Mouse (Mus musculus) thymus, adult 18-20 months (tissue): ENCODE measurements around the gene Dcp1b.

Experiments
- DNase-seq, 2 experiments: peaks; one replicate each; pipeline ENCODE4 v3.0.0; 2022; ENCODE audit warnings: mixed read lengths in 2 of 2

The Dcp1b gene

DNA sequence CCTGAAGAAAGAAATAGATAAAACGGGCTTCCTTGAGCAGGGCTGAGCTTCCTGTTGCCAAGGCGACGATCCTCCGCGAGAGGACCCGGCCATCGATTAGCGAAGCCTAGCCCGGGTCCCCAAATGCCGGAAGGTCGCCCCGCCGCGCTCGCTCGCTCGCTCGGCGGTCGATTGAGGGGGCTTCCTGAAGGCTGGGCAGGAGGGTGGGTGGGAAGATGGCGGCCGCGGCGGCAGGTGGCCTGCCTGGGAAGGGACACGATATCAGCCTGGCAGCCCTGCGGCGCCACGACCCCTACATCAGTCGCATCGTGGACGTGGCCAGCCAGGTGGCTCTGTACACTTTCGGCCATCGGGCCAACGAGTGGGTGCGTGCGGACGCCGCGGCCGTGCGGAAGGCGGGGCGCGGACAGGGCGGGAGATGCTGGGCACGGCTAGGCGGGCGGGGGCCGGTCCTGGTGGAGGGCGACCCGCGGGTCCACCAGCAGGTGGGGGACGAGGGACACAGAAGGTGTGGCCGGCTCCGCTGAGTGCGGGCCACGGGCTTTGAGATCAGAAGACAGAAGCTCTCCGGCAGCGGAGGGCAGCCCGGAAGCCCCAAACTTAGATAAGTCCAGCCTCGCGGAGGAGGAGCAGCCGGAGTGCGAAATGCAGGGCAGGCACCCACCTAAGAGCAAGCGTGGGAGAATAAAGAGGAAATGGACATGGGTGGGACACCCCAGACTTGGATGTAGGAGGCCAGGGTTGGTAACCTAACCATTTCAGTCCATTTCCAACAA is at the start of gene Dcp1b:
Gene Dcp1b (plus strand): TSS at position 176 of the 776 bp plus-strand sequence.
- DNase-seq, result peak; percentile 78 to 79

DNA sequence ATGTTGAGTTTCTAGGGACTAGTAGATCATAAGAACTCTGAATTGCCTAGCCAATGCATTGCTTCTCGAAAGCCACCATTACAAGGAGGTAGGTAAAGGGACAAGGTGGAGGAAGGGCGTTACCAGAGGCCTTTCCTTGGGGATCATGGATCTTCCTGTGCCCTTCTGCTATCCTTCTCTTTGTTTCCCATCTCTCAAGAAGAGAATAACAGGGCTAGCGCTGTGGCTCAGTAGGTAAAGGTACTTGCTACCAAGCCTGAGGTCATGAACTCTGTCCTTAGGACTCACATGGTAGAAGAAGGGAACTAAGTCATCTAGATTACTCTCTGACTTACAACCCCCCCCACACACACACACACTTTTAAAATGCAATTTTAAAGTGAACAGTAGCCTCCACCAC is 48.1 kb upstream of the Dcp1b start:
- DNase-seq, result no peak

DNA sequence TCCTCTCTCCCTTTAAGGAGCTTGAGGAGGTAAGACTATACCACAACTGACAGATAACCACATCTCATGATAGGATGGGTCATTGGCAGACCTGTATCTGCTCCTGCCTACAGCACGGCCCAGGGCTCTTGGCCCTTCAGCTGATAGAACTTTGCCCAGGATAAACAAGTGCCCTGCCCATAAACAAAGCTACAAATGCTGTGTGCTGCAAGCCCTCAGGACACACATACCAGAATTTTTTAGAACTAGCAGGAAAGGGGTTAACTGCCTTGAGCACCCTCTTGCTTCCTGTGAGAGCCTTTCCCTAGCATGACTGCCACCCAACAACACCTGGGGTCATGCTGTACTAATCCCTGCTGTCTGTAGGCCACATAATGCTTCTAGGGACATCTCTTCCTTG is 47.0 kb upstream of the Dcp1b start:
- no peak for DNase-seq

DNA sequence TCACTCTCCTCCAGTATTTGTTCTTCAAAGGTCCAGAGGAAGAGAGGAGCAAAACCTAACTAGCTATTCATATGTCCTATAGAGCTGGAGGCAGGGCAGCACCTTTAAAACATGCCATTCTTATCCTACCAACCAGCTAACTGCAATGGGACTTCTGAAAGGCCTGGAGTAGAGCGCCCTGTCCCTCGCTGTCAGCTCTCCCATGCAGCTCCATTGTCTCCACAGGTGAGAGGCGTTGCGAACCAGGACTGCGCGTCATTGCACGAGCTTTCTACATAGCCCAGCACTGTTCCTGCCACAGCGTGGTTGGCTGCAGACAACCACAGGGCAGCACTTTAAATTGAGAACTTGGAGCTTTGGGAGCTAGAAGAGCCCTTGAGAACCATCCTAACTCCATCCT is 46.5 kb upstream of the Dcp1b start:
- no peak for DNase-seq

DNA sequence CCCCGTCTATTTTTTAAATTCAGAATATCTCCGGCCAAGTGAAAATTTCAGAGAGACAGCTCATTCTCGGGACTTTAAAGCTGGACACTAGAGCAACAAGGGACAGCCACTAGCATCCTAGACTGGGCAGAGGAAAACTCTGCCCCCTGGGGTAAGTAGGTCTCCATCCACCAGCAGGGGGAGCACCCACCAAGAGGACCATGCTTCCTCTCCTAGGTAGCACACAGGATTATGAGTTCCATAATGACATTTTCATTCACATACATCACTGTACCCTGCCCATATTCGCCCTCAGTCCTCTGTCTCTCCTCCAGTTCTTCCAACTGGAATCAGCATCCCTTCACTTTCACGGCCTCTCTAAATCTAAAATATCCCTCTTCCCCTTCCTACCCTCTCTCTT is 45.4 kb upstream of the Dcp1b start:
- DNase-seq, result peak in 1 of 2 experiments; percentile 19

DNA sequence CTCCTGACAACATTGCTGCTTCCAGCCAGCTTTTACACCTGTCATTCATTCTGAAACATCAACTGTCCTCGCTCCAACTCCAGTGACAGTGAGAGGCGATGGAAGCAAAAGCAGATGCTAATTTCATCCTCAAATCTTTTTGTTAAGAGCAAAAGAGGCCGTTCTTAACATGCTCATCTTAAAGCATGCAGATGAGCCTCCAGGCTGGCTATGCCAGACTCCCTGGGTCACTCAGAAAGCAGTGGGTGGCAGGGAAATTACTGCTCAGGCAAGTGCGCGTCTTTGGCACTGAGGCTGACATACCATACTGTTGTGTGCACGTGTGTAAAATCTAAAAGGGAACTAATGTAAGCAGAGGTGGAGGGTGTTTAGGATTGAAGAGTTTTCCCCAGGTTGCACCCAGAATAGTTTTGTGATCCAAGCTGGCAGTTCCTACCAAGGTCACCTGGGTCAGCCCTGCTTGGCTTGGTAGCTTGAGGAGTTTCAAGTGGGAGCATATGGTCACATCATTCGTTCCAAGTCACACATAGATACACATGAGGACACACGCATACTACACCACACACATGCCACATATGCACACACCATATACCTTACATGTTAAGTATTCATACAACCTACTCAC is 42.8 kb upstream of the Dcp1b start:
- no peak for DNase-seq

DNA sequence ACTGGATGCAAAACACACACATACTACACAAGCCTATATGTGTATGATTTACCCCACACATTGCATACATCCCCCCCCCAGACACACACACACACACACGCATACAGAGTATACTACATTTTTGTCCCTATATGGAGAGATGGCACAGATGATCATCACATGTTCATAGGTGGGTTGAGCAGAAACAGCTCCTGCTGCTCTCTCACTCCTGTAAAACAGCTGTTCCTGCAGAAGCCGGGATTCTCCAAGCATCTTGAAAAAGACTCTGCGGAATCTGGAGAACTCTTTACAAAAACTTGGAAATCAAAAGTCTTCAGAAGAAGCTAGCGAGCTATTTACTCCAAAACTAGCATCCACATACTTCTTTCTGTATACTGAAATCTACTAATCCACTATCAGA is 42.2 kb upstream of the Dcp1b start:
- no peak for DNase-seq

DNA sequence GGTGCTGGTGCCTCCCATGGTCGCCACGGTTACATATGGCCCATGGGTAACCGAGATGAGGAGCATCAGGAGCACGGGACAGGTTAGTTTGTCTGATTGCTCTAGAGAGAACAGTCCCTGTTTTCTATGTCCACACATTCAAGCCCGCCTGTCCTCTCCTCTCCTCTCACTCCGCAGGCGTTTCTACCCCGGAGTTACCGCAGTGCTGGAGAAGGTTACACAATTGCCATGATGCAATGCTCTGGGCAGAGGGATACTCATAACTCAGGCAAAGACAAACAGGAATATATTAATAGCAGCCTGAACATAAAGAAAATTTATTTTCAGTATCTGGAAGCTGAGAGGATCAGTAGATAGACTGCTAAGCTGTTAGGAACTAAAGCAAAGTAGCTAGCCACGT is 37.3 kb upstream of the Dcp1b start:
- DNase-seq, result no peak

DNA sequence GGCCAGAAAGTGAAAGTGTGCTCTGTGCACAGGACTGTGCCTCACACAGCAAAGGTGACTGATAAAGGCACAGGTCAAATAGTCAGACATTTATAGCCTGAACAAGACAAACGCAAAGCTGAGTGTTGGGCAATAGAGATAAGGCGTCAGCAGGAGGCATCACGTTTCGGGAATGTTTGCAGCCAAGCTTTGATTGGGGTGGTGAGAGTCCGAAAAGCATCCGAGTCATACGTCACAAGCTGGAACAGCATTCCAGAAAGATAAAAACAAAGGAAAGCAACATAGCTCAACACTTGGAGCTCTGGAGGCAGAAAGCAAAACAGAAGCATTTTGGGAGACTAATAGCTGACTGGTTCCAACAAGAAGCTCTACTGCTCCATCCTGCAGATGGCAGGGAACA is 35.5 kb upstream of the Dcp1b start:
- no peak for DNase-seq

DNA sequence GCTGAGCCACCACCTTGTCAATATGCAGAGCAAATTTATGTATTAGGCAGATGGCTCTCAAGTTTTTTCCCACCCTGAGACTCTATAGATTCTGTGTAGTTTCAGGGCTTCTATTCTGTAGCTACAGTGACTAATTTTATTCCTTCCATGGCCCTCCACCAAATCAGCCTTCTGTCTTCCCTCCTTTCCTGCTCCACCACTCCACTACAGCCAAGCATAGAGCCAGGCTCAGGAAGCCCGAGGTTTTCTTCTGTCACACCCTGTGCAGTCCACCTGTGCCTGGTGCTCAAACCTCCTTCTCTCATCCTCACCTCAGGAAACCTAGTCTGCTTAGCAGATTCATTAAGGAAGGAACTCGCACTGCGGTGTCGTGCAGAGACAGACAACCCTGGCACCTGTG is 29.9 kb upstream of the Dcp1b start:
- DNase-seq, result no peak

DNA sequence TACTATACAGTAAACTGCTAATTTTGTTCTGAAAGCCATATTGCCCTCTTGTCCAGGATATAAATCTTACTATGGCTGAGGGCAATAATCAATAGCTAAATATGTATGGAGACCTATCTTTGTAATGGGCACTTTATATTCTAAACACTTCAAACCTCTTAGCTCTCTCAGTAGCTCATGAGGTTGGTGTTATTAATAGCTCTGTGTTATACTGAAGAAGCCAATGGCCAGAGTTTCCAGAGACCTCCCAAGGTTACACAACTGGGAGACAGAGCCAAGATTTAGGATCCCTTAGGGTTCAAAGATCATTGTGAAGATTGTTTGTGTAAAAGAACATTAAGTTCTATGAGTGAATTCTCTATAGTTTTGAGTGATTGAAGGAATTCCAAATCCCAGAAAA is 9.4 kb upstream of the Dcp1b start:
- no peak for DNase-seq

DNA sequence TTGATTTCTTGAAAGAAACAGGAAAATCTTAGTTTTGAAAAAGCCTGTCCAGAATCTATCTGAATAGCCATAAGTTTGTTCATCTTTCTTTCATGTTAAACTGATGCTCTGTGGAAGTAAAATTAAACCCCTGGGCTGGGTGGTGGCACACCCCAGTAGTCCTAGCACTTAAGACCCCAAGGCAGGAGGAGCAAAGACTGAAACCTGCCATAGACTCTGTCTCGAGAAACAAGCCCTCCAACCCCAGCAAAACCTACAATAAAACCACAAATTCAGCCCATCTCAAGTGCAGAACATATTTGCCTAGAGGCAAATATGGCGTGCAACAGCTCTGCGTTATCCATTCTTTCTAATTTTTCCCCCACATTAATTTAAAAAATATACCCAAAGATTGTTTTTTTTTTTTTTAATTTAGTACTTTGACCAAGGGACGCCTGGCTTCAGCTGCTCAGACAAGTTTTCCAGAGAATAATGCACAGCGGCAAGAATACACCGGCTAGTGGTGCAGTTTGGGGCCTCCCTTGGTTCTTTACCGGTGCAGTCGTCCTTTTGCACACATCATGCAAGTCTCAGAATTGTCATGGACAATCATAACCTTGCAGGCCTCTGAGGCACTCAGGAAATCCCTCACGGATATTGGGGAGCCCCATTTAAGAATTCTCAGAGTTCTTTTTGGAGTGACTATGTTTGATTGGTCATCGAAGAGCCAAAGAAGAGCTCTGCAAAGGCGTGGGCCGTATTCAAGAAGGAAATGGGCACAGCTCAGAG is 562 bp upstream of the Dcp1b start:
- DNase-seq, result no peak

DNA sequence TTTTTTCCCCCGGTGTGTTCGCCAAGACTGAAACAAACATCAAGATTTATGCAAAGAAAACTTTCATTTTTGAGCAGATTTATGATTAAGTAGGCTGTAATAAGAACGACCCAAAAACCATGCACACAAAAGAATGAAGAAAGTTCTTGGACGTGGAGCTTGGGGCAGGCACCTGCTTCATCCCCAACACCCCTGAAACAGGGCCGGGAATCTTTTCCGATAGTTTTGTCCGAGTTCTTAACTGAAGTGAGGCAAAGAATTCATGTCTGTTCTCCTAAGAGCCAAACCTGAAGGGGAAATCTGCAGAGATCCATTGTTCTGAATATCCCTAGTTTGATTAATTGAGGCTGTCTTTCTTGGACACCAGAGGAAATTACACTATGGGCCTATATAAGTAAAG is 1.1 kb downstream of the Dcp1b start:
- no peak for DNase-seq

DNA sequence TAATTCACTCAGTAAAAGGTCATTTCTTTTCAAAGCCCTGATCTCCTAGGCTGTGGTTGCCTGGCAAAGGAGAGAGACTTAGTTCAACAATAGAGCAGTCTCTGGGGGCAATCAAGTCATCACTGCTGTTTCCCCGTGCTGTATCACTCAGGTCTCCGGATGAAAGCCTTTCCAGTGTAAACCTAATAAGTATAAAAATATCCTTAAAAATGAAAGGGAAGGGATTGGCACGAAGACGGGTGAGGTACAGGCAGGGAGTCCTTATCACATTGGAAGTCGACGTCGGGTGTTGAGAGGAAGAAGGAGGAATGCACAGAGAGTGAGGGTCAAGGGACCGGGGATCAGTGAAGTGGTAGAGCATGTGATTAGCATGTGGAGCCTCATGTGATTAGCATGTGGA is 2.0 kb downstream of the Dcp1b start:
- DNase-seq, result no peak

DNA sequence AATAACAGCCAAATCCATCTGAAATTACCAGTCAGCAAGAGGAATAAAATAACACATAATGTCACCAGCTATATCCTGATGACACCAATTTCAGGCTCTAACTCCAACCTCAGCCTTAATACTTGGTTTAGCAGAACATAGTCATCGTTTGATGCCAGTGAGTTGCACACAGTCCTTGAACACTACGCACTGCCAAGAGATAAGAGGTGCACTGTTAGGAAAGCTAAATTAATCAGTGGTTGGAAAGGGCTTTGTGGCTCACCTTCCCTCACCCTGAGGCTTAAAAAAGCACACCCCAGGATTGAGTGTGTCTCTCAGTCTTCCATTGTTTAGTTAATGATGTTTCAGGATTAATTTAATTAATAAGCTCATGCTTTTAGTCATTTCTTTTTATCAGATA is 5.1 kb downstream of the Dcp1b start:
- DNase-seq, result no peak

DNA sequence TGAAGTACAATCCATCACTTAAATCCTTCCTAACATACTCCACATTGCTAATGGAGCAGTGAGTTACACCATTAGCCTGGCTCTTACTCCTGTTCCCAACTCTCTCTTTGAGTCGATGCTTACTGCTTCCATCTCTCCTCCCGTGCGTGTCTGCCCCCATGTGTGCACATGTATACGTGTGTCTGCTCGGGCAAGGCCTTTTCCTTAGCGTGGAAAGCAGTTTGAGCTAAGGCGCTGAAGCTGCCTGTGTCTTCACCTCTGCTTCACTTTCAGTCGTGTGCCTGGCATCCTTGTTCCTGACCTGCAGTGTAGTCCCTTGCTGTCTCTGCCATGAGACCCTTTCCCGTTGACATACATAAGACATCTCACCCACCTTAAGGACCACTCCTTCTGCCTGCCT is 7.2 kb downstream of the Dcp1b start:
- DNase-seq, result no peak

DNA sequence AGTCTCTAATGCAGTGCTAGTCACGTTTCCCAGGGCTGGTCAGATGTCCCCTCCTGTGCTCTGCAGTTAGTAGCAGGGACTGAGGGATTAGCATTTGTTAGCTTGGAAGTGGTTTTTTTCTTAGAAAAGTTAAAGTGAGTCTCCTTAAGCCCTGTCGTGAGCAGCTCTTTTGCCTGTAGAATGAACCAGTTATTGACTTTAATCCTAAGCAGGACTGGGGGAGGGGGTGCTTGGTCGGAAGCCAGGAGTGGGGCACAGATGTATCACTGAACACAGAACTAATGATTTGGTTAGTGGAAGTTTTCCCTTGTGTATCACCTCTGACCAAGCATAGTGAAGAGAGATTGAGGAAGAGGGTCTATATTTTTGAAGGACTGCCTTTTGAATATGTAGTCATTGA is 8.7 kb downstream of the Dcp1b start:
- no peak for DNase-seq

DNA sequence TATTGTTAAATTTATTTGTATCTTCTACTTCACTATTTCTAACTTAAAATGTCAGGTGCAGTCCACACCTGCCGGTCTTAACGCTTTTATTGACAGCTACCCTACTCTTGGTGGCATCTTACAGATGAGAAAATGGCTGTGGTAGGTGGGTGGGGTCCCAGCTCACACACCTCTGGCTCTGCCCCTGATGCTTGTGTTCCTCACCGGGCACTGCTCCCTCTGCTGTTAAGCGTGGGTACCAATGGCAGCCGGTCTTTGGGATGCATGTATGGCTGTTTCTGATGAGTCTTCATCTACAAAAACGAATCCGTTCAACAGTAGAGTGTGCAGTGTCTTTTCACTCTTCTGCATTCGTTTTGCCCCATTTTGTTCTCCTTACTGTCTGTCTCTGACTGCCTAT is 11.6 kb downstream of the Dcp1b start:
- no peak for DNase-seq

DNA sequence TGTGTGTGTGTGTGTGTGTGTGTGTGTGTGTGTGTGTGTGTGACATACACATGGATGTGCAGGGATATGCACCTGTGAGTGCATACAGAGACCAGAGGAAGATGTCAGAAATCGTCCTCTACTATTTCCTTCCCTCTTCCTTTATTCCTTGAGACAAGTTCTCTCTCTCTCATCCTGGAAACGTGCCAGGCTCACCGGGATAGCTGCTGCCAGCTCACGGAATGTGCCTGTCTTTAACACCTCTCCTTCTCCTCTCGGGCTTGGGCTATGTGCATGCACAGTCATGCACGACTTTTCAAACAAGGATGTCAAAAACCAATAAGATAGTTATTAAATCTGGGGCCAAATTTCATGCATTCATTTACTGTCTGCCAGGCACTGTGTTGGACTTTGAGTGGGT is 12.6 kb downstream of the Dcp1b start:
- no peak for DNase-seq

DNA sequence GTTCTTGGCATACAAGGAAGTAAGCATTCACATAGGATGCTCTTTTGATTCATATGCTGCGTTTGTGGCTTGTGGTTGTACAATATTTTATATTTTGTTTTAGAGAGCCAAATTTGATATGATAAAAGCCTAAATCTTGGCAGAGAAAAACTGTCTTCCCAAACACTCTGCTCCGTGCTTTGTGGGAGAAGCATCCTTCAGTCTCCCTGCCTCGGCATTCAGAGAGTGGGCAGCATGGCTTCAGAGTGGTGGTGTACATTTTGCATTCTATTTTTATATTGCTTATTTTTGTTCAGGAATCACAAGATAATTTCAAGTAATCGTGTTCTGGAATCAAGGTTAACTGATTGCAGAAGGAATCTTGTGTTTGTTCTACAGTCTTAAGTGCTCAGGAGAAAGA is 16.4 kb downstream of the Dcp1b start:
- no peak for DNase-seq

DNA sequence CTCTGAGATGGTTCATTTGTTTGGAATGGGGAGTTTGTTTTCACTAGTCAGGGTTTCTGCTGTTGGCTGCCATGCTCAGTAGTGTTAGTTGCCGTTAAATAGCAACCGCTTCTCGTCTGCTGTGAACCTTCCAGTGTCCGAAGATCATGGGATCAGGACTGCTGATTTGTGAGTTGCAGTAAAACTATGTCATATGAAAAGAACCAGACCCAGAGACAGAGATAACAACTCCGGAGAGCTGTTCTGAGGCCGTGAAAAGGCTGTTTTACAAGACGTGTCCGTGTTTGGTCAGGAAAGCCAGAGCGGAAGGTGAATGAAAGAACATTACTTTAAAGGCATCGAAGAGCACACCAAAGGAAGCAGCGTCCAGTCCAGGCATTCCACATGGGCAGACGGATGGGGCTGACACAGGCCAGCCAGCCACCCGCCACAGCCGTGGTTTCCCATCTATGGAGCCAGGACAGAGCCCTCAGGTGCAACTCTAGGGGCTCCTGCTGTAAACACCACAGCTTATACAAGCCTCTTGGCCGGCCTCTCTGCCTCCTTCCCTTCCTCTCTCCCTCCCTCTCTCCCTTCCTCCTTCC is 18.6 kb downstream of the Dcp1b start:
- no peak for DNase-seq

DNA sequence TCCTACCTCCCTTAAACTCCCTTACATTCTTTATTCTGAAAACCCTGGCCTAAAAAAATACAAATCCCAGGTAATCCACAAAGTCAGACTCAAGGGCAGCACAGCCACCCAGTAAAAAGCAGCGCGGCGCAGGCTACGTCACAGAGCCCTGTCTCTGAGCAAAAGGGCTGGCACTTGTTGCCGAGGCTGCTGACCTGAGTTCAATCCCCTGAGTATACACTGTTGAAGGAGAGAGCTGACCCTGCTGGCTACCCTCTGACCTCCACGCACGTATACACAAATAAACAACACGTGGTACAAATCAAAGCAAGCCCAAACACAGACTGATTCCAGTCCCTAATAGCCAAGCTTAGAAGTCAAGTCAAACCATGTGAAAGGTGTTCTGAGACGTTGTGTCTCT is 19.1 kb downstream of the Dcp1b start:
- DNase-seq, result no peak

DNA sequence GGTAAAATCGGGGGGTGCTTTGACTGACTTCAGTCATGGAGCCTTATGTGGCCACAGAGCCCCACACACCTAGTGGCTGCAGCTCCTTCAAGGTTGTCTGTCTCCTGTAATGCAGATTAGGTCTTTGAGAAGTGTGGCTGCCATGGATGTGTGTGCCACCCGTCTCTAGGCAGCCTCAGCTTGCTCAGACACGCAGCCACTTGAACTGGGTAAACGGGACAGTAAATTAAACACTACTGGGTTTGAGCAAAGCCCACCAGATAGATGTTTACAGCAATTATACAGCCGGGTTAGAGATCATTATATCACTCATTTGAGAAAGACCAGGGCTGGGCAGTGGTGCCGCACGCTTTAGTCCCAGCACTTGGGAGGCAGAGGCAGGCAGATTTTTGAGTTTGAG is 19.5 kb downstream of the Dcp1b start:
- no peak for DNase-seq
